Mouse (Mus musculus) forebrain, embryonic 16.5 days (tissue): Measurements from ENCODE around the gene Rnf187. TPM values are rescaled to one million over a fixed set of nuclear protein-coding genes. Genes with fewer than 3 reads are reported as not detected.

Source experiments
- ATAC-seq: fragments of 200-750 bp; cut with Nextera tagmentation; 2 replicates; pipeline ENCODE4 v1.8.0; 2017; ENCODE audit warnings: mild to moderate bottlenecking, moderate library complexity
- H3K27ac ChIP-seq: fragments of 300-500 bp; sonication (generic); 2 replicates; pipeline ENCODE4 v1.5.1; 2014; ENCODE audit warnings: low read length, control low read depth
- H3K27me3 ChIP-seq: fragments of 300-500 bp; sonication (generic); replicated peaks from 2 replicates; pipeline ENCODE4 v1.6.1; 2014; ENCODE audit warnings: low read length; ENCODE audit not compliant: control insufficient read depth, insufficient read depth
- H3K36me3 ChIP-seq: fragments of 300-500 bp; sonication (generic); 2 replicates; pipeline ENCODE4 v1.6.1; 2014; ENCODE audit not compliant: control insufficient read depth, insufficient read depth
- H3K4me1 ChIP-seq: fragments of 300-500 bp; sonication (generic); replicated peaks from 2 replicates; pipeline ENCODE4 v1.6.1; 2014; ENCODE audit warnings: low read length; ENCODE audit not compliant: control insufficient read depth, insufficient read depth
- H3K4me2 ChIP-seq: fragments of 300-500 bp; sonication (generic); 2 replicates; pipeline ENCODE4 v1.6.1; 2014; ENCODE audit warnings: mild to moderate bottlenecking, low read length, control low read depth
- H3K4me3 ChIP-seq: fragments of 300-500 bp; sonication (generic); replicated peaks from 2 replicates; pipeline ENCODE4 v1.5.1; 2014; ENCODE audit warnings: mild to moderate bottlenecking, low read length, control low read depth
- H3K9ac ChIP-seq: fragments of 300-500 bp; sonication (generic); replicated peaks from 2 replicates; pipeline ENCODE4 v1.6.1; 2014; ENCODE audit warnings: low read depth, low read length, control low read depth
- H3K9me3 ChIP-seq: fragments of 300-500 bp; sonication (generic); 2 replicates; pipeline ENCODE4 v1.6.1; 2016; ENCODE audit warnings: low read length; ENCODE audit not compliant: control insufficient read depth
- WGBS: fragments of 180-500 bp; shearing (Covaris S2); extraction: QIAGEN DNeasy Blood & Tissue Kit; methylation state at CpG from one replicate; pipeline ENCODE4 v1.1.7; 2014; 5-methylcytosine and 5-hydroxymethylcytosine counted together
- polyA plus RNA-seq: library from polyadenylated mRNA; unstranded; fragments of >200 nt; fragmentation: Nextera tagmentation; extraction: Ambion mirVana; gene quantifications from 2 replicates; pipeline ENCODE4 v1.2.1, GENCODE M21; 2015

Gene Rnf187
- polyA plus RNA-seq, 1 experiment from 2014 or later, result 423 TPM

DNA sequence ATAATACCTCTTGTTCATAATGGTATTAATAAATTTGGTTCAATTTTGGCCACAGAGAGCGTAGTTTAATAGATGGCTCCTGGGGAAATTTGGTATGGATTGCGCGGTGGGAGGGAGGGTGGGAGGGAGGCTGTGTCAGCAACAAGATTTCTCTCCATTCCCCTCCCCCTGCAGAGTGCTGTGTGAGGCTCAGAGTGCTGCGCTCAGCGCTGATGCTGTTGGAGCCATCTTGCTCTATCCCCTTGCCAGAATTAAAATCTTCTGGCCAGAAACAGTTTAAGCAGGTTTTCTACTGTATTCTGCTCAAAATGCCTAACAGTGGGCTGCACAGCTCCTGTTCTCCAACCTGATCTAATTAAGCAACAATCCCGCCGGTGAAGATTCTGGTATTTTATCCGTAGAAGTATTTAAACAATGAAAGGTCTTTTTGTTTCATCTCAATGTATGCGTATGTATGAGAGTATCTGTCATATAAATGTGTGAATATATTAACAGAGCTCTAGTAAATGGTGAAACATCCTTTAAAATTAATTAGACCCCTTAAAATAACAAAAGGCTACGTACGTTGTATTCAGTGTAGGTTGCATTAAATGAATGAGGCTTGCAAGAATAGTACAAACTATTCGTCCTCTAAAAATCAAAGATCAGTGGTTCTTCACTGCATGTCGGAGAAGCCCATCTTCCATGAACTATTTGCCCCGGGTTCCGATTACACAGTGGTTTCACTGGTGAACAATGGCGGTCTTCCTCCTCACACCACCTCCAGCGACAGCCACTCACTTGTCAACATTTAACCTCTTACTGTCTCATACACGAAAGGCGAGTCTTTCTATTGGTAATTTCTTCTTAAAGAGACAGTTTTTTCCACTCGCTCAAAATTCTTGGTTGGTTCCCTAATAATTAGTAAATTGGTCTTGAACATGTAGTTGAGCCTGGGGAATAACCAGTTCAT lies 11.0 kb upstream of the Rnf187 start:
- H3K36me3 ChIP-seq, result no peaks in the 10 kb centered on the region
- H3K4me2 ChIP-seq, result peak overlapping the region; percentile 86
- peaks cover 22% of the 10 kb centered on the region for H3K4me1 ChIP-seq
- WGBS, result under 1% methylated on average over 20 of the region's 20 CpGs
- H3K4me3 ChIP-seq, result peak overlapping the region; percentile 52
- no peaks in the 10 kb centered on the region for H3K27me3 ChIP-seq
- ATAC-seq, result peak; percentile 67
- H3K9ac ChIP-seq, result peak overlapping the region; percentile 89
- H3K27ac ChIP-seq, result peak overlapping the region; percentile 100
- H3K9me3 ChIP-seq, result no peaks in the 10 kb centered on the region

- Histone ChIP-seq H3K4me1 (peaks cover 22% of the 10 kb centered on the region), H3K4me2 (peak within 1 kb of the TSS; percentile 86), H3K9ac (peak within 1 kb of the TSS; percentile 89), H3K27ac (peak within 1 kb of the TSS; percentile 100), H3K36me3 (no peaks in the 10 kb centered on the region), H3K27me3 (no peaks in the 10 kb centered on the region), H3K4me3 (peak within 1 kb of the TSS; percentile 52), H3K9me3 (no peaks in the 10 kb centered on the region)
- under 1% methylated on average over 48 of the region's 48 CpGs for WGBS
- peak; percentile 88 for ATAC-seq
These were observed 10.1 kb upstream of the Rnf187 start, which contains the start of gene Hist3h2ba for GRCm38 (mm10) chr11:58948542-58949479. Gene Hist3h2ba (plus strand): TSS chr11:58948920.

DNA sequence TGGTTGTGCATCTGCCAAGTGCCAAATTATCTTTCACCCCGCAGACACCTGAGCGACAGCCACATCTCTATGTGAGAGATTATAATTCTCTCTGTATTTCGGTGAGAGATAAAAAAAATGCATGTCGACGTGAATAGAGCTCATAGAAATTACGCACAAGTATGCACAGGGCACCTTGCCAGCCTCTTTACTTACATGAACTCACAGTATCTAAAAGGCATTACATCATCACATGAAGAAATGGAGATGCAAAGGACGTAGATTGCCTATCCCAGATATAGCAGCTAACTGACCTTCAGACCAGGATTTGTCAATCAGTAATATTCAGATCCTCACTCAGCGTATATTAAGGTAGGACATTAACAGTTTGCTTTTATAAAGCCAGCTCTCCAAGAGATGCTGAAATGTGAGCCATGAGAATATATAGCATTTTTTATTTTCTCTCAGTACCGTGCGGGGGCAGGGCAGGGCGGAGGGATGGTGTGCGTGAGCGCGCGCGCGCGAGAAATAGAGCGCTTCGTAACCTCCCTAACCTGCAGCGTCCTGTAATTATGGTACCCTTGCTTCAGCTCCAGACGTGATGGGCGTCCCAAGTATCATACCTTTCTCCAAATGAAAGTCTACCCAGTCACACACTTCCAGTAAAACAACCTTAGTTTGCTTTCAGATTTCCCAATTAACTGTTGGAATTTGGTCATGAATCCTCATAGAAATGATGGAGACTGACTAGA lies 9.2 kb upstream of the Rnf187 start:
- ATAC-seq, result peak; percentile 57

GRCm38 (mm10) chr11:58947306-58947705 lies 8.6 kb upstream of the Rnf187 start:
- Histone ChIP-seq H3K36me3 (no peaks in the 10 kb centered on the region), H3K9me3 (no peaks in the 10 kb centered on the region), H3K27me3 (no peaks in the 10 kb centered on the region), H3K27ac (peak overlapping the region; percentile 100), H3K4me3 (no peak overlapping the region; the same call in 1 of the 2 replicates), H3K4me1 (peaks cover 17% of the 10 kb centered on the region), H3K4me2 (peak overlapping the region; percentile 86), H3K9ac (peak overlapping the region; percentile 74)
- 75% methylated on average over 3 of the region's 3 CpGs for WGBS
- no peak for ATAC-seq

More for the DNA sequence above, 9.2 kb upstream of the Rnf187 start:
- Histone ChIP-seq H3K9me3 (no peaks in the 10 kb centered on the region), H3K27me3 (no peaks in the 10 kb centered on the region), H3K9ac (peak overlapping the region; percentile 74), H3K4me1 (peaks cover 20% of the 10 kb centered on the region), H3K4me2 (peak overlapping the region; percentile 86), H3K36me3 (no peaks in the 10 kb centered on the region), H3K27ac (peak overlapping the region; percentile 100), H3K4me3 (peak overlapping the region; percentile 52)
- 3% methylated on average over 23 of the region's 23 CpGs for WGBS

- Histone ChIP-seq H3K36me3 (no peaks in the 10 kb centered on the region), H3K27ac (no peak overlapping the region), H3K9me3 (no peaks in the 10 kb centered on the region), H3K27me3 (no peaks in the 10 kb centered on the region), H3K4me2 (no peak overlapping the region), H3K4me1 (peaks cover 2% of the 10 kb centered on the region; the same call in 1 of the 2 replicates), H3K9ac (no peak overlapping the region), H3K4me3 (no peak overlapping the region)
- WGBS, result 82% methylated on average over 5 of the region's 5 CpGs
- no peak for ATAC-seq
These were observed 5.4 kb upstream of the Rnf187 start for GRCm38 (mm10) chr11:58944136-58944535.

DNA sequence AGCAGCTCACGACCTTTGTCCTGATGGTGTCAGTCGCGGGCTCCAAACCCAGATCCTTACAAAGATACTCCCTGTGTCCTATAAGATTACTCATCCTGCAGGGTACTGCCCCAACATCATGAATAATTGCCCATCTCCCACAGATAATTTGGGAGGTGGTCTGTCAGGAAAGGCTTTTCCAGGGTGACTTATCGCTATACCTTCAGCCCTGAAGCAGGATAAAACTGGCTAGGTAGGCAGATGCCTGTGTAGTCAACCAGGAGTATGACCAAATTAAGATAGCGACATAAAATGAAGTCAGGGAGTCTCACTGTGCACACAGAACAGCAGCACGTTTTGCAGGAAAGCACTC lies 348 bp upstream of the Rnf187 start:
- Histone ChIP-seq H3K4me1 (peaks cover 19% of the 10 kb centered on the region), H3K9me3 (no peaks in the 10 kb centered on the region), H3K4me2 (peak overlapping the region; percentile 96), H3K9ac (peak overlapping the region; percentile 98), H3K27me3 (no peaks in the 10 kb centered on the region), H3K36me3 (peaks cover 10% of the 10 kb centered on the region), H3K27ac (peak overlapping the region; percentile 84), H3K4me3 (peak overlapping the region; percentile 94)
- 14% methylated on average over 6 of the region's 6 CpGs for WGBS
- peak; percentile 21; the same call in 1 of the 2 replicates for ATAC-seq

- H3K27ac ChIP-seq, result peak overlapping the region; percentile 84
- WGBS, result under 1% methylated on average over 13 of the region's 13 CpGs
- H3K4me2 ChIP-seq, result peak overlapping the region; percentile 96
- H3K36me3 ChIP-seq, result peaks cover 21% of the 10 kb centered on the region
- H3K9me3 ChIP-seq, result no peaks in the 10 kb centered on the region
- H3K4me1 ChIP-seq, result peaks cover 19% of the 10 kb centered on the region
- H3K4me3 ChIP-seq, result peak overlapping the region; percentile 94
- peak overlapping the region; percentile 98 for H3K9ac ChIP-seq
- no peak; the same call in 1 of the 2 replicates for ATAC-seq
- no peaks in the 10 kb centered on the region for H3K27me3 ChIP-seq
These were observed 807 bp downstream of the Rnf187 start for GRCm38 (mm10) chr11:58937909-58938308.

GRCm38 (mm10) chr11:58931576-58931975 lies 7.1 kb downstream of the Rnf187 start:
- H3K9me3 ChIP-seq, result no peaks in the 10 kb centered on the region
- H3K9ac ChIP-seq, result no peak overlapping the region
- H3K4me3 ChIP-seq, result no peak overlapping the region
- H3K4me1 ChIP-seq, result peaks cover 14% of the 10 kb centered on the region; the same call in 1 of the 2 replicates
- no peak overlapping the region for H3K27ac ChIP-seq
- 79% methylated on average over 4 of the region's 4 CpGs for WGBS
- ATAC-seq, result no peak
- H3K36me3 ChIP-seq, result peaks cover 32% of the 10 kb centered on the region
- H3K27me3 ChIP-seq, result no peaks in the 10 kb centered on the region
- no peak overlapping the region for H3K4me2 ChIP-seq
